Mouse (Mus musculus): ENCODE data around the gene Qpctl.

DNA sequence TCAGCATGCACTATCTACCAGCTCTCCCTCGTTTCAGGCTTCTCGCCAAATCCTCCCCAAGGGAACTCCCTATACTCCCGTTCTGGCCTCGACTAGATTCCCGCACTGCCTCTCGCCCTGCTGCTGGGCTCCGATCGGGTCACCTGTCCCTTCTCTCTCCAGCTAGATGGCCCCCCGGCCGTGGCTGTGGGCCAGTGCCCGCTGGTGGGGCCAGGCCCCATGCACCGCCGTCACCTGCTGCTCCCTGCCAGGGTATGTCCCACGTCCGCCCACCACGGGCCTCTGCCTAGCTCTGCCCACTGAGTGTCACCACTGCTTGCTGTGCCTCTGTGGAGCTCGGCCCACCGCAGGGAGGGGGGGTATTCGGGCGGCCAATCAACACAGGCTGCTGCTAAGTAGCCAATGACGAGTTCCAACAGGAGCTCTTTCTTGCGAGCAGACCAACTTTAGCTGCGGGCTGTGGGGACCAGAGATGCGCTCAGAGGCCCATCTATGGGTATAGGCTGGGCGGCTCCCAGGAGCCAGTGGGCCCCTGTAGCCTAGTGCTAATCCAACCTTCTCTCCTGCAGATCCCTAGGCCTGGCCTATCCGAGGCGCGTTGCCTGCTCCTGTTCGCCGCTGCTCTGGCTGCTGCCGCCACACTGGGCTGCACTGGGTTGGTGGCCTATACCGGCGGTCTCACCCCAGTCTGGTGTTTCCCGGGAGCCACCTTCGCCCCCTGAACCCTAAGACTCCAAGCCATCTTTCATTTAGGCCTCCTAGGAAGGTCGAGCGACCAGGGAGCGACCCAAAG is 56.5 kb downstream of the Qpctl start:
- TF ChIP-seq CTCF (conservative IDR thresholded peaks at IDR 0.05; ENCODE audit: low read length) (no peak), NANOG (IDR thresholded peaks at IDR 0.05; ENCODE audit: borderline replicate concordance, low read length) (no peak)
